Mouse (Mus musculus) lung, postnatal 0 days (tissue): ENCODE measurements around the gene Tfe3.

Source experiments
- CTCF ChIP-seq: IDR thresholded peaks from 2 replicates; pipeline ENCODE4 v1.5.1; 2016; ENCODE audit warnings: antibody characterized with exemption, mild to moderate bottlenecking
- EP300 ChIP-seq: IDR thresholded peaks from 2 replicates; pipeline ENCODE4 v1.6.1; 2016; ENCODE audit warnings: antibody characterized with exemption, mild to moderate bottlenecking, control low read depth

DNA sequence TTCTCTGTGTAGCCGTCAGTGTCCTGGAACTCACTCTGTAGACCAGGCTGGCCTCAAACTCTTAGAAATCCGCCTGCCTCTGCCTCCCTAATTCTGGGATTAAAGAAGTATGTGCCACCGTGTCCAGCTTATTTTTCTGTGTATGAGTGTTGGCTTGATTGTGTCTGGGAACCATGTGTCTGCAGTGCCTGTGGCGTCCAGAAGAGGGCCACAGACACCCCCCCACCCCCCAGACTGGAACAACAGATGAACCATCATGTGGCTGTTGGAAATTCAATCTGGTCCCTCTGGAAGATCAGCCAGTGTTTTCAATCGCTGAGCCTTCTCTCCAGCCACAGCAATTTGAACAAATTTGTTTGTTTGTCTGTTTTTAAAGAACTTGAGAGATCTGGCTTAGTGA lies 18.9 kb upstream of the Tfe3 start:
- TF ChIP-seq CTCF, result peak; percentile 48
- no peak for TF ChIP-seq EP300
